Mouse (Mus musculus): ENCODE results near the gene Tmem120a.
A peak's percentile ranks its signal among the peaks of the same experiment; 100 is the strongest.

Gene Tmem120a

GRCm38 (mm10) chr5:135709716-135710115 is 34.5 kb downstream of the Tmem120a start:
- no peak for DNase-seq (ENCODE audit: low spot score)

- DNase-seq (ENCODE audit: low spot score), result peak; percentile 85
These were observed 36.4 kb downstream of the Tmem120a start for GRCm38 (mm10) chr5:135707855-135708254.

- no peak for DNase-seq (ENCODE audit: low spot score)
These were observed 37.2 kb downstream of the Tmem120a start for GRCm38 (mm10) chr5:135707039-135707438.

- no peak for DNase-seq (ENCODE audit: low spot score)
These were observed 38.9 kb downstream of the Tmem120a start for GRCm38 (mm10) chr5:135705383-135705782.

- no peak for DNase-seq (ENCODE audit: low spot score)
These were observed 40.8 kb downstream of the Tmem120a start for GRCm38 (mm10) chr5:135703431-135703830.

- peak; percentile 80 for DNase-seq (ENCODE audit: low spot score)
These were observed 41.5 kb downstream of the Tmem120a start for GRCm38 (mm10) chr5:135702682-135703192.

- DNase-seq (ENCODE audit: low spot score), result no peak
These were observed 42.1 kb downstream of the Tmem120a start for GRCm38 (mm10) chr5:135702190-135702589.

GRCm38 (mm10) chr5:135701601-135702000 is 42.6 kb downstream of the Tmem120a start:
- no peak for DNase-seq (ENCODE audit: low spot score)

GRCm38 (mm10) chr5:135697711-135698111 is 46.5 kb downstream of the Tmem120a start:
- no peak for DNase-seq (ENCODE audit: low spot score)

- peak; percentile 53 for DNase-seq (ENCODE audit: low spot score)
These were observed 48.9 kb downstream of the Tmem120a start for GRCm38 (mm10) chr5:135695277-135695721.

GRCm38 (mm10) chr5:135693281-135693853 is 50.9 kb downstream of the Tmem120a start:
- peak; percentile 32 for DNase-seq (ENCODE audit: low spot score)

- DNase-seq (ENCODE audit: low spot score), result no peak
These were observed 53.0 kb downstream of the Tmem120a start for GRCm38 (mm10) chr5:135691266-135691665.

- peak; percentile 38 for DNase-seq (ENCODE audit: low spot score)
These were observed 53.8 kb downstream of the Tmem120a start for GRCm38 (mm10) chr5:135690401-135690800.
